Mouse (Mus musculus): ENCODE measurements around the gene Aadacl2. TPM values are rescaled to one million over a fixed set of nuclear protein-coding genes. Genes with fewer than 3 reads are reported as not detected.

The Aadacl2 gene
- polyA plus RNA-seq, 1 experiment from 2014 or later = not detected

GRCm38 (mm10) chr3:60057070-60057808 lies 50.7 kb downstream of the Aadacl2 start:
- H3K9ac ChIP-seq (replicated peaks; ENCODE audit: low read length) = no peak overlapping the region
- 81% methylated on average over 2 of the region's 2 CpGs for WGBS
- H3K27me3 ChIP-seq (ENCODE audit: insufficient read depth, low read length) = no peaks in the 10 kb centered on the region
- H3K4me3 ChIP-seq (ENCODE audit: low read length) = no peak overlapping the region
- ATAC-seq (ENCODE audit: low FRiP score, low TSS enrichment) = no peak
- no peak overlapping the region for H3K4me2 ChIP-seq (replicated peaks; ENCODE audit: low read depth, low read length)
- H3K27ac ChIP-seq (ENCODE audit: low read length) = no peak overlapping the region
- no peaks in the 10 kb centered on the region for H3K36me3 ChIP-seq (ENCODE audit: insufficient read depth, low read length)
- H3K9me3 ChIP-seq (ENCODE audit: low read length) = no peaks in the 10 kb centered on the region
- H3K4me1 ChIP-seq (ENCODE audit: insufficient read depth, low read length) = no peaks in the 10 kb centered on the region

GRCm38 (mm10) chr3:60057809-60058082 lies 51.2 kb downstream of the Aadacl2 start:
- Histone ChIP-seq H3K4me1 (ENCODE audit: insufficient read depth, low read length) (no peaks in the 10 kb centered on the region), H3K27ac (ENCODE audit: low read length) (no peak overlapping the region), H3K27me3 (ENCODE audit: insufficient read depth, low read length) (no peaks in the 10 kb centered on the region), H3K4me2 (replicated peaks; ENCODE audit: low read depth, low read length) (no peak overlapping the region), H3K4me3 (ENCODE audit: low read length) (no peak overlapping the region), H3K36me3 (ENCODE audit: insufficient read depth, low read length) (no peaks in the 10 kb centered on the region), H3K9ac (replicated peaks; ENCODE audit: low read length) (no peak overlapping the region), H3K9me3 (ENCODE audit: low read length) (no peaks in the 10 kb centered on the region)
- ATAC-seq (ENCODE audit: low FRiP score, low TSS enrichment) = no peak
- WGBS = 55% methylated on average over 1 of the region's 1 CpGs

Other genes starting within 250 kb of the Aadacl2 start
- not detected in 2 replicates for gene Gm8298, start 145.7 kb upstream of the Aadacl2 start, polyA plus RNA-seq (2015; fragmentation: Nextera tagmentation; extraction: Ambion mirVana)
- gene C130079G13Rik, start 81.5 kb upstream of the Aadacl2 start, polyA plus RNA-seq (2015; fragmentation: Nextera tagmentation; extraction: Ambion mirVana) = not detected in 2 replicates
- gene Aadac, start 19.0 kb downstream of the Aadacl2 start, polyA plus RNA-seq (2015; fragmentation: Nextera tagmentation; extraction: Ambion mirVana) = 35.8 and 39.8 TPM in 2 replicates
- gene Sucnr1, start 75.1 kb downstream of the Aadacl2 start, polyA plus RNA-seq (2015; fragmentation: Nextera tagmentation; extraction: Ambion mirVana) = 6.5 and 6.7 TPM in 2 replicates